Mouse (Mus musculus): Measurements from ENCODE around the gene Plpp3.

- TF ChIP-seq CTCF (IDR thresholded peaks at IDR 0.05; ENCODE audit: control insufficient read depth, insufficient read depth, insufficient read length) (no peak), CEBPB (IDR thresholded peaks at IDR 0.05; ENCODE audit: low read depth) (no peak), MYOD1 (IDR thresholded peaks at IDR 0.05; ENCODE audit: control insufficient read depth, insufficient read length, low read depth) (no peak)
These were observed 866 bp upstream of the Plpp3 start for GRCm38 (mm10) chr4:105156281-105156680.

All from C2C12 (cell line).